Mouse (Mus musculus) kidney, adult 2 months (tissue): ENCODE measurements around the gene Mospd3. TPM values are rescaled to one million over a fixed set of nuclear protein-coding genes. Genes with fewer than 3 reads are reported as not detected.

ENCODE experiments used
- DNase-seq: peaks from one replicate; pipeline ENCODE4 v3.0.0; 2021
- H3K27ac ChIP-seq: fragments of 200-500 bp; 2 replicates; pipeline ENCODE4 v1.5.1; 2012; ENCODE audit warnings: low read depth, low read length, control low read depth, inconsistent platforms; ENCODE audit not compliant: insufficient read depth
- H3K27me3 ChIP-seq: fragments of 200-500 bp; replicated peaks from 2 replicates; pipeline ENCODE4 v1.6.1; 2012; ENCODE audit warnings: mild to moderate bottlenecking, moderate library complexity, low read length, inconsistent platforms; ENCODE audit not compliant: control insufficient read depth, insufficient read depth
- H3K36me3 ChIP-seq: fragments of 200-500 bp; 2 replicates; pipeline ENCODE4 v1.6.1; 2012; ENCODE audit warnings: mild to moderate bottlenecking, moderate library complexity, low read length, inconsistent platforms; ENCODE audit not compliant: control insufficient read depth, insufficient read depth
- H3K4me1 ChIP-seq: fragments of 200-500 bp; 2 replicates; pipeline ENCODE4 v1.6.1; 2011; ENCODE audit warnings: low read length; ENCODE audit not compliant: control insufficient read depth, insufficient read depth
- H3K4me3 ChIP-seq: fragments of 200-500 bp; 2 replicates; pipeline ENCODE4 v1.5.1; 2011; ENCODE audit warnings: mild to moderate bottlenecking, low read depth, low read length, control low read depth; ENCODE audit not compliant: insufficient read depth
- CTCF ChIP-seq: fragments of 200-500 bp; conservative IDR thresholded peaks from 2 replicates; pipeline ENCODE4 v1.5.1; 2011; ENCODE audit warnings: low read depth, mild to moderate bottlenecking, control low read depth, low read length, moderate library complexity, mixed read lengths; ENCODE audit not compliant: insufficient read depth, insufficient read length
- POLR2A ChIP-seq: fragments of 200-500 bp; IDR thresholded peaks from one replicate; pipeline ENCODE4 v1.6.1; 2011; ENCODE audit warnings: low read depth, low read length, control low read depth
- WGBS: fragments of 180-500 bp; shearing (Covaris S2); methylation state at CpG from one replicate; pipeline ENCODE4 v1.1.7; 2018; 5-methylcytosine and 5-hydroxymethylcytosine counted together
- polyA plus RNA-seq: library from polyadenylated mRNA; depleted of rRNA; stranded (reverse); fragments of >200 nt; gene quantifications from 2 replicates; pipeline ENCODE4 v1.2.3, GENCODE M21; 2012

The Mospd3 gene
- polyA plus RNA-seq, 1 experiment, result 84.2 TPM

DNA sequence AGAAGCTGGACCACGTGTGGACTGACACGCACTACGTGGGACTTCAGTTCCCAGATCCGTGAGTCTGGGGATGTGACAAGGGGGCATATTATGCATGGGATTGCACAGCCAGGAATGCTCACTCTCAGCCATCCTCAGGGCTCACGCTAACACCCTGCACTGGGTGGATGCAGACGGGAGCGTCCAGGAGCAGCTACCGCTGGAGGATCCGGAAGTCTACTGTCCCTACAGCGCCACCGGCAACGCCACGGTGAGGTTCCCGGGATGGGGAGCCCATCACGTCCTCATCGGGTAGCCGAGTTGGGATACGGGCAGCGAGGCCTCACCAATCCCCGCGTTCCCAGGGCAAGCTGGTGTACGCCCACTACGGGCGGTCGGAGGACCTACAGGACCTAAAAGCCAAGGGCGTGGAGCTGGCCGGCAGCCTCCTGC is 26.4 kb downstream of the Mospd3 start:
- H3K27me3 ChIP-seq, result no peaks in the 10 kb centered on the region
- DNase-seq, result peak; percentile 40
- H3K27ac ChIP-seq, result no peak overlapping the region
- no peaks in the 10 kb centered on the region for H3K36me3 ChIP-seq
- TF ChIP-seq CTCF (no peak; the same call in 1 of the 2 replicates), POLR2A (no peak)
- H3K4me1 ChIP-seq, result no peaks in the 10 kb centered on the region
- H3K4me3 ChIP-seq, result peak overlapping the region; percentile 1; the same call in 1 of the 2 replicates
- WGBS, result 11% methylated on average over 27 of the region's 27 CpGs

DNA sequence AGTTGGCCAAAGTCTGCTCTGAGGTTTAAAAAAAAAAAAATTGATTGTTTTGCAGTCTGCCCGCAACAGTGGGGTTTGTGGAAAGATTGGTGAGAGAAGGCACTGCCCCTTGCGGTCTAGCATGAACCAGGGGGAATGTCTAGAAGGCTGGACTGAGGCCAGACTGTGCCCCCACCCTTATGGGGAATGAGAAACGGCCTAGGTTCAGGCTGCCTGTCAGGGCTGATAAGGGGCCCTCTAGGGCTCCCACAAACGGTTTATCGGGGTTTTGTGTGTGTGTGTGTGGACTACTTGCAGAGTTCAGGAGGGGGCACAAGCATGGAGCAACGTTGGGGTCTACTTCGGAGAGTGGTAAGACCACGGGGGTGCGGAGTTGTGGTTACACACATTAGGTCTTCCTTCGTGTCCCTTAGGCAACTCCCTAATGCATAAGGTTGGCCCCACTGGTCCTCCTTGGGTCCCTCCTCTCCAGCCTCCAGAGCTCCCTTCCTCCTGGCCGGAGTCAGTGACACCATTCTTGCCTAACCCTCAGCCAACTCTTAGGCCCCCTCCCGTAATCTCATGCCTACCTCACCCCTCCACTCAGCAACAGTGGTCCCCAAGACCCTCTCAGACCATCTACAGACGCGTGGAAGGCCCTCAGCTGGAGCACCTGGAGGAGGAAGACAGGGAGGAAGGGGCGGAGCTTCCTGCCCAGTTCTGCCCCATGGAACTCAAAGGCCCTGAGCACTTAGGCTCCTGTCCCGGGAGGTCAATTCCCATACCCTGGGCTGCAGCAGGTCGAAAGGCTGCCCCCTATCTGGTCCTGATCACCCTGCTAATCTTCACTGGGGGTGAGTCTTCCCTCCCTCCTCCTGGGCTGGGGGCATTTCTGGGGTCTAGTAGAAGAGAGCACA is 29.9 kb downstream of the Mospd3 start:
- no peak for DNase-seq
- TF ChIP-seq POLR2A (no peak), CTCF (no peak; the same call in 1 of the 2 replicates)
- H3K27ac ChIP-seq, result no peak overlapping the region
- H3K4me3 ChIP-seq, result no peak overlapping the region
- no peaks in the 10 kb centered on the region for H3K4me1 ChIP-seq
- no peaks in the 10 kb centered on the region for H3K36me3 ChIP-seq
- WGBS, result 76% methylated on average over 17 of the region's 17 CpGs
- H3K27me3 ChIP-seq, result no peaks in the 10 kb centered on the region

DNA sequence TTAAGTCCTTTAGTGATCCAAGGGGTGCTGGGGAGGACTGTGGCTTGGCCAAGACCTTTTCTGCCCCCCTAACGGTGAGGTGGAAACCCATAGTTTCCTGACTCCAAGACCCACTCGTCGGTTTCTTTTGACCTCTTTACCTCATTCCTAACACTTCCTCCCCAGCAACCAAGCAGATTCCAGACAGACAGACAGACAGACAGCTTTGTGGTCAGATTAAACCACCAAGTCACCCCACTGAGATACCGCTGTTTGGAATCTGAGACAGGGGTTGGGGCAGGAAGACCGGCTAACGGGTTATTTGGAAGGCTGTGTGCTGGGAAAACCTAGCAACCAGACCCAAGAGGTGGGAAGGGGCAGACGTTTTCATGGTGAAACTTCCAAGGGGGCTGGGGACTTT is 30.7 kb downstream of the Mospd3 start:
- H3K4me1 ChIP-seq, result no peaks in the 10 kb centered on the region
- H3K27me3 ChIP-seq, result no peaks in the 10 kb centered on the region
- DNase-seq, result no peak
- no peak for TF ChIP-seq POLR2A
- no peaks in the 10 kb centered on the region for H3K36me3 ChIP-seq
- no peak overlapping the region for H3K27ac ChIP-seq
- no peak overlapping the region for H3K4me3 ChIP-seq
- WGBS, result 42% methylated on average over 7 of the region's 7 CpGs

DNA sequence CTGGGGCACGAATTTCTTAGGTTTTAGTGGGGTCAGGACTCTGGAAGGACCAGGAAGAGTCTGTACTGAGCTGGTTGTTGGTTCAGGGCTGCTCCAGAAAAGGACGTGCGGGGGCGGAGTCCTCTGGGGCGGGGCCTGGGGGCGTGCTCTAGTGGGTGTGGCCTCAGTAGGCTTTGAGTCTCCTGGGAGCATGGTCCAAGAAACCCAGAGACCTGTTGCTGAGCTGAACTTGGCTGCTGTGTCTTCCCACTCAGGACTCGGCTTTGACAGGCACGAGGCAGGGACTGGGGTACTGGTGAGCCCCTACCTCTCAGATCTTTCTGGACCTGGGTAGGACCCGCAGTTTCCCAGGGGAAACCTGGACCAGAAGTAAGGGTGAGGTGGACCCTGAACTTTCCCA is 31.2 kb downstream of the Mospd3 start, which contains the start of gene Tfr2:
Gene Tfr2, plus strand, starts transcription at position 176 of the 400 bp plus-strand sequence.
- Histone ChIP-seq H3K4me3 (no peak within 1 kb of the TSS), H3K27me3 (no peaks in the 10 kb centered on the region), H3K36me3 (no peaks in the 10 kb centered on the region), H3K4me1 (no peaks in the 10 kb centered on the region), H3K27ac (no peak within 1 kb of the TSS)
- WGBS, result 25% methylated on average over 9 of the region's 9 CpGs
- peak; percentile 77 for DNase-seq
- TF ChIP-seq CTCF, result no peak
- TF ChIP-seq POLR2A, result no peak

DNA sequence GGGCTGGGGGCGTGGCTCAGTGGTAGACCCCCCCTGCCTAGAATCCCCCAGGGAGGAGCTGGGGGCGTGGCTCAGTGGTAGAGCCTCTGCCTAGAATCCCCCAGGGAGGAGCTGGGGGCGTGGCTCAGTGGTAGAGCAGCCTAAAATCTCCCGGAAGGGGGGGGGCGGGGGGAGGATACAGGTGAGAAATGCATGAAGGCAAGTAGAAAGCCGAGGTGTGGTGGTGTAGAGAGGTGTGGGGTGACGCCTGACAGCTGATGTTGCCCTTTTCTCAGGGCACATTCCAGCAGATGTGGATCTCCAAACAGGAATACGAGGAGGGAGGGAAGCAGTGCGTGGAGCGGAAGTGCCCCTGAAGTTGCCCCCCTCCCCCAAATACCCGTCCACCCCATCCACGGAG is 31.8 kb downstream of the Mospd3 start:
- TF ChIP-seq CTCF (no peak), POLR2A (no peak)
- H3K27ac ChIP-seq, result no peak overlapping the region
- no peak for DNase-seq
- no peaks in the 10 kb centered on the region for H3K4me1 ChIP-seq
- 76% methylated on average over 12 of the region's 12 CpGs for WGBS
- no peaks in the 10 kb centered on the region for H3K36me3 ChIP-seq
- no peak overlapping the region for H3K4me3 ChIP-seq
- no peaks in the 10 kb centered on the region for H3K27me3 ChIP-seq

DNA sequence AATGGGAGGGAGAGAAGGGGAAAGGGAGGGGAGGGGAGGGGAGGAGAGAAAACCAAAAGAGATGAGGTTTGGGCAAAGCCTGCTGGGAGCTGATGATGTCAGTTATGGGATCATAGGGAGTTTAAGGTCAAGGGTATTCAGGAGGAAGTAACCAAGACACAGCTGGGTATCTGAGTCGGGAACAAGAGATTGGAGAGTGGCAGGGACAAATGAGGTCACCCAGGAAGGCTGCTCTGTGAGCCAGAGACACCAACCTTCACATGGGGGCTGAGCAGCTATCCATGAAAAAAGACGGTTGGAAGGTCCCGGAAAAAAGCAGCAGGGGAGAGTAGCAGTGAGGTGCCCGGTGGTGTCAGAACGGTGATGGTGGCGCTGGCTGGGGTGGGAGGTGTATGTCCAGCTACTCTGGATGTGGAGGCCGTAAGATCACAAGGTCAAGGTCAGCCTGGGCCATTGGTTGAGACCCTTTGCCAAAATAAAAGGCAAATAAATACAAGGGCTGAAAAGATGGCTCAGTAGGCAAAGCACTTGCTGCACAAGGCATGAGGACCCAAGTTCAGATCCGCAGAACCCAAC is 32.5 kb downstream of the Mospd3 start:
- WGBS, result 68% methylated on average over 8 of the region's 8 CpGs
- no peak overlapping the region for H3K4me3 ChIP-seq
- H3K4me1 ChIP-seq, result no peaks in the 10 kb centered on the region
- DNase-seq, result no peak
- no peak overlapping the region for H3K27ac ChIP-seq
- H3K27me3 ChIP-seq, result no peaks in the 10 kb centered on the region
- H3K36me3 ChIP-seq, result no peaks in the 10 kb centered on the region
- TF ChIP-seq CTCF, result no peak
- TF ChIP-seq POLR2A, result no peak

DNA sequence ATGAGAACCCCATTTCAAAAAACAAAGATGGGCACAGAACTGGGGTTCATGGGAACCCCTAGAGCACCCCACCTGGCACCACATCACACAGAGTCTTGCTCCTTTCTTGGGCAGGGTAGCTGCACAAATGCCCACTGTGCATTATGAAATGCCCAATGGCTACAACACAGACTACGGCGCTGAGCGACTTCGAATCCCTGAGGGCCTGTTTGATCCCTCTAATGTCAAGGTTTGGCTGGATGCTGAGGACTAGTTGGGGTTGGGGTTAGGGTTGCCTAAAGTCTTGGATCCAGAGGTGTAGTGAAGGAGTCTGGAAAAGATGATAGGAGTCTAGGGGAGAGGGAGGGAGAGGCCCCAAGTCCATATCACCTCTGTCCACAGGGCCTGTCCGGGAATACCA is 34.4 kb downstream of the Mospd3 start:
- Histone ChIP-seq H3K4me1 (no peaks in the 10 kb centered on the region), H3K27ac (no peak overlapping the region), H3K36me3 (no peaks in the 10 kb centered on the region), H3K4me3 (no peak overlapping the region), H3K27me3 (no peaks in the 10 kb centered on the region)
- TF ChIP-seq POLR2A (no peak), CTCF (no peak)
- no peak for DNase-seq
- 97% methylated on average over 5 of the region's 5 CpGs for WGBS
